Mouse (Mus musculus) left cerebral cortex, postnatal 10 days (tissue): ENCODE measurements around the gene Rnf169. TPM values are rescaled to one million over a fixed set of nuclear protein-coding genes. Genes with fewer than 3 reads are reported as not detected.

ENCODE experiments used
- DNase-seq, 2 experiments: peaks; one replicate each; pipeline ENCODE4 v3.0.0; 2021 to 2022; ENCODE audit warnings: low spot score in 2 of 2, mixed read lengths in 1 of 2; ENCODE audit errors: extremely low spot score in 1 of 2
- intact Hi-C: fragments of 180-260 bp; cut with DNase I; formaldehyde crosslinking; loops from one replicate; pipeline ENCODE4 v1.15.1; 2025
- total RNA-seq, 2 experiments: library from RNA; stranded (reverse); gene quantifications; 2 replicates each; pipeline ENCODE4 v1.2.3; 2021

The Rnf169 gene
- total RNA-seq, 2 experiments from 2014 or later, result 38.3 to 39.4 TPM

- intact Hi-C loops, result no loop called here
- no peak for DNase-seq
Measured at GRCm38 (mm10) chr7:99911038-99911437, 69.2 kb downstream of the Rnf169 start.

- DNase-seq, result no peak
- intact Hi-C loops, result no loop called here
Measured at GRCm38 (mm10) chr7:99907463-99907862, 72.8 kb downstream of the Rnf169 start.

GRCm38 (mm10) chr7:99906346-99906745 lies 73.9 kb downstream of the Rnf169 start:
- DNase-seq, result no peak

GRCm38 (mm10) chr7:99904421-99905005 lies 75.7 kb downstream of the Rnf169 start:
- DNase-seq, result no peak
- intact Hi-C loops, result no loop called here

More at GRCm38 (mm10) chr7:99906346-99906745, 73.9 kb downstream of the Rnf169 start:
- intact Hi-C loops, result no loop called here

GRCm38 (mm10) chr7:99902918-99903665 lies 77.2 kb downstream of the Rnf169 start:
- intact Hi-C loops, result no loop called here

GRCm38 (mm10) chr7:99902208-99902607 lies 78.0 kb downstream of the Rnf169 start:
- DNase-seq, result no peak
- intact Hi-C loops, result no loop called here

More at GRCm38 (mm10) chr7:99902918-99903665, 77.2 kb downstream of the Rnf169 start:
- no peak for DNase-seq

- intact Hi-C loops, result no loop called here
- no peak for DNase-seq
Measured at GRCm38 (mm10) chr7:99896905-99897304, 83.3 kb downstream of the Rnf169 start.

- intact Hi-C loops, result no loop called here
- no peak for DNase-seq
Measured at GRCm38 (mm10) chr7:99894478-99894877, 85.8 kb downstream of the Rnf169 start.

- DNase-seq, result no peak
- intact Hi-C loops, result no loop called here
Measured at GRCm38 (mm10) chr7:99893967-99894366, 86.3 kb downstream of the Rnf169 start.

GRCm38 (mm10) chr7:99892351-99892750 lies 87.9 kb downstream of the Rnf169 start:
- DNase-seq, result no peak
- intact Hi-C loops, result no loop called here

GRCm38 (mm10) chr7:99891471-99891870 lies 88.8 kb downstream of the Rnf169 start:
- no peak for DNase-seq
- intact Hi-C loops, result no loop called here

GRCm38 (mm10) chr7:99890168-99890755 lies 90.0 kb downstream of the Rnf169 start:
- no peak for DNase-seq
- intact Hi-C loops, result no loop called here

GRCm38 (mm10) chr7:99889175-99889880 lies 90.9 kb downstream of the Rnf169 start:
- intact Hi-C loops, result no loop called here
- DNase-seq, result no peak

GRCm38 (mm10) chr7:99887743-99888142 lies 92.5 kb downstream of the Rnf169 start:
- intact Hi-C loops, result no loop called here
- no peak for DNase-seq

- DNase-seq, result no peak
- intact Hi-C loops, result no loop called here
Measured at GRCm38 (mm10) chr7:99887230-99887735, 93.0 kb downstream of the Rnf169 start.

- intact Hi-C loops, result loop anchor here (5.0 to 10.0 kb wide), 2 partner anchors 261 to 373 kb away; no protein-coding TSS in a partner anchor
- DNase-seq, result peak in 1 of 2 experiments; percentile 52
Measured at GRCm38 (mm10) chr7:99878254-99878653, 102.0 kb downstream of the Rnf169 start.

GRCm38 (mm10) chr7:99876345-99876744 lies 103.9 kb downstream of the Rnf169 start:
- intact Hi-C loops, result loop anchor here (5.0 to 10.0 kb wide), 2 partner anchors 259 to 372 kb away; no protein-coding TSS in a partner anchor
- peak; percentile 83 to 85 for DNase-seq

- DNase-seq, result no peak
- intact Hi-C loops, result loop anchor here (5.0 to 10.0 kb wide), 2 partner anchors 259 to 371 kb away; no protein-coding TSS in a partner anchor
Measured at GRCm38 (mm10) chr7:99875891-99876290, 104.4 kb downstream of the Rnf169 start.

- intact Hi-C loops, result loop anchor here (5.0 to 10.0 kb wide), 2 partner anchors 62 to 369 kb away; no protein-coding TSS in a partner anchor
- DNase-seq, result no peak
Measured at GRCm38 (mm10) chr7:99873965-99874364, 106.3 kb downstream of the Rnf169 start.
